Mouse (Mus musculus) intestine, embryonic 15.5 days (tissue): ENCODE measurements around the gene Usp32. TPM values are rescaled to one million over a fixed set of nuclear protein-coding genes. Genes with fewer than 3 reads are reported as not detected.

Experiments used
- ATAC-seq: fragments of 200-750 bp; cut with Nextera tagmentation; 2 replicates; pipeline ENCODE4 v1.8.0; 2017; ENCODE audit warnings: moderate TSS enrichment, moderate library complexity
- H3K27ac ChIP-seq: fragments of 300-500 bp; sonication (generic); 2 replicates; pipeline ENCODE4 v1.5.1; 2015; ENCODE audit warnings: mild to moderate bottlenecking, inconsistent platforms
- H3K27me3 ChIP-seq: fragments of 300-500 bp; sonication (generic); replicated peaks from 2 replicates; pipeline ENCODE4 v1.6.1; 2015; ENCODE audit warnings: inconsistent platforms
- H3K36me3 ChIP-seq: fragments of 300-500 bp; sonication (generic); 2 replicates; pipeline ENCODE4 v1.6.1; 2015; ENCODE audit warnings: inconsistent platforms
- H3K4me1 ChIP-seq: fragments of 300-500 bp; sonication (generic); replicated peaks from 2 replicates; pipeline ENCODE4 v1.6.1; 2015; ENCODE audit warnings: inconsistent platforms
- H3K4me2 ChIP-seq: fragments of 300-500 bp; sonication (generic); replicated peaks from 2 replicates; pipeline ENCODE4 v1.6.1; 2015; ENCODE audit warnings: mild to moderate bottlenecking, inconsistent platforms
- H3K4me3 ChIP-seq: fragments of 300-500 bp; sonication (generic); replicated peaks from 2 replicates; pipeline ENCODE4 v1.5.1; 2015; ENCODE audit warnings: inconsistent platforms
- H3K9ac ChIP-seq: fragments of 300-500 bp; sonication (generic); 2 replicates; pipeline ENCODE4 v1.6.1; 2015; ENCODE audit warnings: inconsistent platforms
- H3K9me3 ChIP-seq: fragments of 300-500 bp; sonication (generic); 2 replicates; pipeline ENCODE4 v1.6.1; 2016; ENCODE audit warnings: inconsistent platforms
- WGBS: fragments of 180-500 bp; shearing (Covaris S2); methylation state at CpG from one replicate; pipeline ENCODE4 v1.1.7; 2015; 5-methylcytosine and 5-hydroxymethylcytosine counted together
- polyA plus RNA-seq: library from polyadenylated mRNA; unstranded; fragments of >200 nt; fragmentation: Nextera tagmentation; extraction: Ambion mirVana; gene quantifications from 2 replicates; pipeline ENCODE4 v1.2.1, GENCODE M21; 2015

The Usp32 gene
- polyA plus RNA-seq: 3.4 and 4.3 TPM in 2 replicates

GRCm38 (mm10) chr11:85139581-85140540 is at the start of gene Usp32:
Gene Usp32, minus strand, starts transcription at chr11:85140161.
- no peaks in the 10 kb centered on the region for H3K4me1 ChIP-seq
- ATAC-seq: peak; percentile 99
- no peaks in the 10 kb centered on the region for H3K27me3 ChIP-seq
- peak within 1 kb of the TSS; percentile 90 for H3K4me3 ChIP-seq
- H3K9me3 ChIP-seq: no peaks in the 10 kb centered on the region
- no peaks in the 10 kb centered on the region for H3K36me3 ChIP-seq
- peak within 1 kb of the TSS; percentile 76 for H3K4me2 ChIP-seq
- peak within 1 kb of the TSS; percentile 76 for H3K9ac ChIP-seq
- H3K27ac ChIP-seq: peak within 1 kb of the TSS; percentile 79
- under 1% methylated on average over 83 of the region's 94 CpGs for WGBS

DNA sequence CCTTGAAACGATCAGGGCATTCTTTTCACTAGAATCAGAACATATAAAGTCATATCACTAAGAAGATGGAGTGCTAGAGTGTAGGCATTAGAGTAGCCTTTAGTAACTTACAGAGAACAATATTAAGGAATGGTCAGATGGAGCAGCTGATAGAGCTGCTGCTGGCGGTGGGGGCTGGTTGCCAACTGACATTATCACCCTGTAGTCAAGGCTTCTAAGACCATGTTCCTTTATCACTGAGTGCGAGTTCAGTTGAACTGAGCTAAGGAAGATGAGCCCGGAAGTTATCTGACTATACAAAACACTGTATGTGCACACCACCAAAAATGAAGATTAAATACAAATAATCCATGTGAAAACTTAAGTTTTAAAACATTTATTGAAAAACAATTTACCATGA is 49.1 kb upstream of the Usp32 start:
- Histone ChIP-seq H3K27ac (no peak overlapping the region), H3K9me3 (no peaks in the 10 kb centered on the region), H3K36me3 (peaks cover 15% of the 10 kb centered on the region), H3K9ac (no peak overlapping the region), H3K4me1 (no peaks in the 10 kb centered on the region), H3K4me2 (no peak overlapping the region), H3K4me3 (no peak overlapping the region), H3K27me3 (no peaks in the 10 kb centered on the region)
- ATAC-seq: no peak
- 93% methylated on average over 4 of the region's 4 CpGs for WGBS

DNA sequence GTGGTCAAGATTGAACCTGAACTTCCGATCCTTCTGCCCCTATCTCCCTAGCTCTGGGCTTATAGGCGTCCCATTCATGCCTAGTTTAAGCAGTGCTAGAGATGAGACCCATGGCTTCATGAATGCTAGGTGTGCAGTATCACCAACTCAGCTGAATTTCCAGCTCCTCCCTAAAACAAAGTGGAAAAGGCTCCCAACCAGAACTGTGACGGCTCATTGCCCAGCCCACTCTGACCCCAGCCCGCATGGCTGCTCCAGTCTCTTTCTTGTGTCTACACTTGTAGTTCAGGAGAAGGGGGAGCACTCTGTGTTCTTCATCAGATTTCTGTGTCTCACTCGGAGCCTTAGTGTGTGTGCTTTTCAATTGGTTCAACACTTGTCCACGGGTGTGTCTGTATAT is 44.9 kb upstream of the Usp32 start:
- H3K27ac ChIP-seq: no peak overlapping the region

GRCm38 (mm10) chr11:85184082-85184481 is 44.1 kb upstream of the Usp32 start:
- Histone ChIP-seq H3K27ac (no peak overlapping the region), H3K9ac (no peak overlapping the region), H3K4me1 (peaks cover 3% of the 10 kb centered on the region; the same call in 1 of the 2 replicates), H3K9me3 (no peaks in the 10 kb centered on the region), H3K4me2 (no peak overlapping the region), H3K36me3 (no peaks in the 10 kb centered on the region), H3K27me3 (no peaks in the 10 kb centered on the region), H3K4me3 (no peak overlapping the region)
- WGBS: 67% methylated on average over 5 of the region's 5 CpGs
- no peak for ATAC-seq

More for the DNA sequence above, 44.9 kb upstream of the Usp32 start:
- no peak for ATAC-seq
- Histone ChIP-seq H3K27me3 (no peaks in the 10 kb centered on the region), H3K4me1 (peaks cover 3% of the 10 kb centered on the region; the same call in 1 of the 2 replicates), H3K9me3 (no peaks in the 10 kb centered on the region), H3K9ac (no peak overlapping the region), H3K4me3 (no peak overlapping the region), H3K4me2 (no peak overlapping the region), H3K36me3 (no peaks in the 10 kb centered on the region)
- 87% methylated on average over 6 of the region's 6 CpGs for WGBS

GRCm38 (mm10) chr11:85183284-85183779 is 43.4 kb upstream of the Usp32 start:
- H3K27ac ChIP-seq: no peak overlapping the region

GRCm38 (mm10) chr11:85182617-85183283 is 42.8 kb upstream of the Usp32 start:
- WGBS: 3% methylated on average over 20 of the region's 20 CpGs
- Histone ChIP-seq H3K4me2 (peak overlapping the region; percentile 79), H3K9me3 (no peaks in the 10 kb centered on the region), H3K27me3 (no peaks in the 10 kb centered on the region), H3K36me3 (no peaks in the 10 kb centered on the region), H3K4me3 (peak overlapping the region; percentile 45), H3K27ac (no peak overlapping the region), H3K4me1 (peaks cover 3% of the 10 kb centered on the region; the same call in 1 of the 2 replicates), H3K9ac (peak overlapping the region; percentile 45)
- ATAC-seq: peak; percentile 89

More at GRCm38 (mm10) chr11:85183284-85183779, 43.4 kb upstream of the Usp32 start:
- Histone ChIP-seq H3K27me3 (no peaks in the 10 kb centered on the region), H3K4me1 (peaks cover 3% of the 10 kb centered on the region; the same call in 1 of the 2 replicates), H3K4me2 (peak overlapping the region; percentile 79), H3K36me3 (no peaks in the 10 kb centered on the region), H3K4me3 (peak overlapping the region; percentile 45), H3K9me3 (no peaks in the 10 kb centered on the region), H3K9ac (peak overlapping the region; percentile 45)
- WGBS: 19% methylated on average over 13 of the region's 13 CpGs
- ATAC-seq: 0 out of 2 replicates have a peak, but pooled peaks have one; percentile 14

- 82% methylated on average over 4 of the region's 4 CpGs for WGBS
- no peak overlapping the region for H3K9ac ChIP-seq
- ATAC-seq: no peak
- H3K27me3 ChIP-seq: no peaks in the 10 kb centered on the region
- H3K9me3 ChIP-seq: no peaks in the 10 kb centered on the region
- H3K27ac ChIP-seq: no peak overlapping the region
- peaks cover 3% of the 10 kb centered on the region; the same call in 1 of the 2 replicates for H3K4me1 ChIP-seq
- H3K36me3 ChIP-seq: no peaks in the 10 kb centered on the region
- no peak overlapping the region for H3K4me2 ChIP-seq
- H3K4me3 ChIP-seq: no peak overlapping the region
Measured at GRCm38 (mm10) chr11:85178413-85178812, 38.5 kb upstream of the Usp32 start.

DNA sequence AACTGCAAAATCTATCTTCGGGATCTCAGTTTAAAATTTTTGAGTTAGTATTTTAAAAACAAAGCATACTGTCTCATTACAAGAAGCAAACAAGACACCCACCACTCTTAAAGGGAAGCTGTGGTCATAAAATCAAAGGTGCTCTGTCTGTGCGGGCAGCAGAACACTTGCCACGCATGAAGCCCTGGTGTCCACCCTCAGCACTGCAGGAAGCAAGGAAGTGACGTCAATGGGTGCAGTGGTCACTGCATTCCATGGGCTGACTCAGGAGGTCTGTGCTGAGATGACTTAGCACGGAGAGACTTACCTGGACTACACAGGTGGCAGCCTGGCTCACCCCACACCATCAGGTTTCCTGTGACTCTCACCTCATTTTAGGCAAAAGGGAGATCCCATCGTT is 37.8 kb upstream of the Usp32 start:
- ATAC-seq: no peak
- no peaks in the 10 kb centered on the region for H3K4me1 ChIP-seq
- no peaks in the 10 kb centered on the region for H3K36me3 ChIP-seq
- H3K27ac ChIP-seq: no peak overlapping the region
- no peaks in the 10 kb centered on the region for H3K9me3 ChIP-seq
- no peak overlapping the region for H3K9ac ChIP-seq
- 80% methylated on average over 6 of the region's 6 CpGs for WGBS
- H3K4me2 ChIP-seq: no peak overlapping the region
- no peaks in the 10 kb centered on the region for H3K27me3 ChIP-seq
- no peak overlapping the region for H3K4me3 ChIP-seq

GRCm38 (mm10) chr11:85175941-85176340 is 36.0 kb upstream of the Usp32 start:
- H3K27me3 ChIP-seq: no peaks in the 10 kb centered on the region
- WGBS: 73% methylated on average over 3 of the region's 3 CpGs
- H3K4me2 ChIP-seq: no peak overlapping the region
- no peaks in the 10 kb centered on the region for H3K9me3 ChIP-seq
- no peaks in the 10 kb centered on the region for H3K36me3 ChIP-seq
- no peak overlapping the region for H3K9ac ChIP-seq
- no peaks in the 10 kb centered on the region for H3K4me1 ChIP-seq
- ATAC-seq: no peak
- H3K27ac ChIP-seq: no peak overlapping the region
- no peak overlapping the region for H3K4me3 ChIP-seq

DNA sequence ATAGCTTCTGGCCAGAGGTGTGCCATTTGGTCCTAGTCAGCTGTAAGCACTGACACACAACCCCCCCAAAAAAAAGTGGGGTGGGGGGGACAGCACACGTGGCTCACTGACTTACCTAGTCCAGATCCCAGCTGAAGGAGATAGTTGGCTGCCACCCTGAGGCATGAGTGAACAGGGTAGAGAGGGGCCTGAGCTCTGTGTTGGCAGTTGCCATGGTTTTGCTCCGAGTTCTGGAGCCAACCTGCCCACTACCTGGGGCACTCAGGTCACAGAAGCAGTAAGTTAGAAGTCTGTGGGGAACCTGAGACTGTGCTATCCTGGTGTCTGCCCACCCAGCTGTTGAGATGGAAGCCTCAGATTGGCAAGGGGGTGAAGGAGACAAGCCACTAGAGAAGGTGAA is 30.9 kb upstream of the Usp32 start:
- 37% methylated on average over 2 of the region's 2 CpGs for WGBS
- H3K36me3 ChIP-seq: no peaks in the 10 kb centered on the region
- no peaks in the 10 kb centered on the region for H3K9me3 ChIP-seq
- no peak overlapping the region for H3K9ac ChIP-seq
- H3K4me2 ChIP-seq: peak overlapping the region; percentile 69
- peak; percentile 25; the same call in 1 of the 2 replicates for ATAC-seq
- H3K4me3 ChIP-seq: no peak overlapping the region
- no peak overlapping the region for H3K27ac ChIP-seq
- 0 out of 2 replicates have a peak, but pooled peaks cover 6% of the 10 kb centered on the region for H3K4me1 ChIP-seq
- no peaks in the 10 kb centered on the region for H3K27me3 ChIP-seq

DNA sequence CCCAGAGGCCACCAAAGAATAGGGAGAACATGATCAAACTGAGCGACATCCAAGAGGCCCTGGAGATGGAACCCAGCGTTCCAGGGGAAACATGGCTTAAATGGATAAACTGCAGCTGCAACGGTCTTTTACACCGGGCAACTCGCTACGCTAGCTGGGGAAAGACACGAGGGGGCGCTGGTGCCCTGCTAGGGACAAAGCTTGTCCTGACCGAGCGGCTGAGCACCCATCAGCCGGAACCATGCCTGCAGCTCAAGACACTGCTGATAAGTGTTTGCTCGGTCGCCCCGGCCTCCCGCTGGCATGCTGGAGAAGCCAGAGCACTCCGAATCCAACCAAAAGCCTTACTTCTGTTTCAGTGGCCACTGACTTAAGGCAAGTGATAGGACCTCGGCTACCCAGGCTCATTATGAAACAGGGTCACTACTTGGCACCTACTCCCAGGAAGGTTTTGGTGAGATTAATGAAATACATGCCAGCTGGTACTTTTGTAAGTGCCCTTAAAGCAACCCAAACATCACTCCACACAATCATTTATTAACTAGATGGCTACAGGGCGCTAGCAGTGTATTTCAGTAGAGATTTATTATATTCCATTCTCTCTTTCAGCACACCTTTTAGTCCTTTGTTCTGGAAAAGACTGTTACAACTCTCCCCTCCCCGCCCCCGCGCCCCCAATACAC is 30.2 kb upstream of the Usp32 start, which contains the start of gene 1700125H20Rik:
1700125H20Rik (plus strand) TSS at position 347 of the 683 bp plus-strand sequence.
- peak; percentile 91 for ATAC-seq
- peak within 1 kb of the TSS; percentile 36 for H3K9ac ChIP-seq
- H3K4me3 ChIP-seq: peak within 1 kb of the TSS; percentile 25; the same call in 1 of the 2 replicates
- WGBS: 11% methylated on average over 21 of the region's 21 CpGs
- no peaks in the 10 kb centered on the region for H3K27me3 ChIP-seq
- peak within 1 kb of the TSS; percentile 69 for H3K4me2 ChIP-seq
- no peaks in the 10 kb centered on the region for H3K9me3 ChIP-seq
- H3K27ac ChIP-seq: no peak within 1 kb of the TSS
- no peaks in the 10 kb centered on the region for H3K36me3 ChIP-seq
- H3K4me1 ChIP-seq: 0 out of 2 replicates have a peak, but pooled peaks cover 6% of the 10 kb centered on the region
